Mouse (Mus musculus): Measurements from ENCODE around the gene Cbr2.
"Not testable (repeated sequence)": the region's sequence is repeated elsewhere in the genome, so short reads cannot be mapped to it uniquely, and the experiment has no call there.

The Cbr2 gene

DNA sequence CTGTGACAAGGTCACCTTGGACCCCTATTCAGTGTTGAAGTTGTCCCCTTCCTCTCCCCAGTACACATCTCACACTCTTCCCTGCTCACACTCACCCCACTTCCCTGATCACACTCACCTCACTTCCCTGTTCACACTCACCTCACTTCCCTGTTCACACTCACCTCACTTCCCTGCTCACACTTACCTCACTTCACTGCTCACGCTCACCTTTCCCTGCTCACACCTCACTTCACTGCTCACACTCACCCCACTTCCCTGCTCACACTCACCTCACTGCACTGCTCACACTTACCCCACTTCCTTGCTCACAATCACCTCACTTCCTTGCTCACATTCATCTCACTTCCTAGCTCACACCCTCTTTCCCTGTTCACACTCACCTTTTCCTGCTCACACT, 519 bp downstream of the Cbr2 start:
- in situ Hi-C loops (cut with MboI), result no loop called here

DNA sequence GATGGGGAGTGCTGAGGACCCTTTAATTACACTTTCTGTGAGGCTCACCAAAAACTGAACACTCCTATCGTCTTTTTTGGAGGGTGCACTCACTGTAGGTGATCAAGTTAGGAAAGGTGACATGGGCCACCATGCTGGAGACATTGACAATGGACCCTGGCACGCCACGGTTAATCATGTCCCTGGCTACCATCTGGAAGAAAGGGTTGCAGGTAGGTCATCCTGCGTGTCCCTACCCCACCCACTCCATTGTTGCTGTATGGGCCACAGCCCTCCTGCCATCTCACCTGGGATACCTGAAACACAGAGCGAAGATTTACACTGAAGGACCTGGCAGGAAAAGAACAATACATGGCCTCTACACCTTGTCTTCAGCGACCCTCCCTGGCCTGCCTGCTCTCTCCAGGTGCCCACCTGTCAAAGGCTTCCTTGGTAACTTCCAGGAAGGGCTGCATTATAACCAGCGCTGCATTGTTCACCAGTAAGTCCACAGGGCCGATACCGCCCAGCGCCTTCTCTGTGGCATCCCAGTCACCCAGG, 1.5 kb downstream of the Cbr2 start:
- in situ Hi-C loops (cut with MboI), result no loop called here

DNA sequence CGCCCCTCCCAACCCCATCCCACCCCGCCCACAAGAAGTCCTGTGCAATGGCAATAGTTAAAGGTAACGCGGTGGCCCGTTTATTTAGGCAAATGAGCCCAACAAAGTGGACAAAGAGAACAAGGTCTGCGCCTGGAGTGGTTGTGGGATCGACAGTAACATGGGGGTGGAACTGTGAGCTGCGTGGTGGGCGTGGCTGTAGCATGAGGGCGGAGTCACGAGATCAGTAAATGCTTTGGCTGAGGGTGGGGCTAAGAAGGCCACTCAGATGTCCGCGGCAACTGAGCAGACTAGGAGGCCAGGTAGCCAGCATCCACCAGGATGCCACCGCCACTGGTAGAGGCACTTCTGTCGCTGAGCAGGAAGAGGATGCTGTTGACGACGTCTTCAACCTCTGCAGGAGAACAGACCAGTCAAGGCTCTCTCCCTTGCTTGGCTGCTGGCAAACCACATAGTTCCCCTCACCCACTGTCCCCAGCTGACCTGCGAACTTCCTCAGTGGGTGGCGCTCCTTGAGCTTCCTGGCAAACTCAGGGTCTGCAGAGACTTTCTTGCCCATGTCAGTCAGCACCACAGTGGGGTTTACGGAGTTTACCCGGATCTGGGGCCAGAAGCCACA, 2.4 kb downstream of the Cbr2 start:
- in situ Hi-C loops (cut with MboI), result not testable (repeated sequence)

DNA sequence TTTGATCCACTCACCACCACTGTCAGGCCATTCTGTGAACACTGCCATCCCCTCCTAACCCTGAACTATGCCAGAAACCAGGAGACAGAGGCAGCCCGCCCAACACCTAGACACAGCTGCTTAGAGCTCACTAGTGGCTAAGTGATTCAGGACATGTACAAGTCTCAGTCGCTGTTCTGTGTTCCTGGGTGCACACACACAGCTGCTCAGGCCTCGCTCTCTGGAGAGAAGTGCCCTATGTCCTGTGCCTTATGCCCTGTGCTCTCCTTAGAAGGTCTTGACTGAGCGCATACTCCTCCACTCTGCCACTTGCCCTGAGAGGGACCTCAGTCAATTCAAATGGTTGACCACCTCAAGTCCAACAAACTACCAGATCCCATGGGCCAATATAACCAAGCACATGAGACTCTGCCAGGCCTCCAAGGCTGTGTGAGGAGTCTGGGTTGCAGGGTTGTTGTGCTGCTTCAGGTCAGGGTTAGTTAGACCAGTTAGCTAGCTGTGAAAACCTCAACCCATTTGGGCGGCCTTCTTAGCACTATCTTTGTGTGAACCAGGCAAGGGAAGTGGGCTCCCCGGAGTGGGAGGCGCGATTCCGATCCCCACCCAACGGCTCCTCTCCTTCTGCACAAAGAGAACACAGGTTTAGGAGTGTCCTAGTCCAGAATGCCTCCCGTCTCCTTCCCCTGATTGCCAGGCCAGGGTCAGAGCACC, 3.2 kb downstream of the Cbr2 start:
- in situ Hi-C loops (cut with MboI), result no loop called here

DNA sequence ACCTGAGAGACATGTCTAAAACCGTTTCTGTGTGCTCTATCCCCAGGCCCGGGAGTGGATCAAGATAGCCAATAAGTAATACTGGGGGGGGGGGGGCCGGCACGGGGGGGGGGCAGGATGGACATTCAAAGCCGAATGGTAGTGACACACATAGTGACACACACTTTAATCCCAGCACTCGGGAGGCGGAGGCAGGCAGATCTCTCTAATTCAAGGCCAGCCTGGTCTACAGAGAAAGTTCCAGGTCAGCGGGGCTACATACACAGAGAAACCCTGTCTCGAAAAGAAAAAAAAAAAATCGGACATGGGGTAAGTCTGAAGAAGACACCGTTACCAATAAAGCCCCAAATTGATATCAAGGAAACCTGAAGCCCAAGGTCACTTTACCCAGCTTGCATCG, 4.3 kb downstream of the Cbr2 start:
- in situ Hi-C loops (cut with MboI), result no loop called here

DNA sequence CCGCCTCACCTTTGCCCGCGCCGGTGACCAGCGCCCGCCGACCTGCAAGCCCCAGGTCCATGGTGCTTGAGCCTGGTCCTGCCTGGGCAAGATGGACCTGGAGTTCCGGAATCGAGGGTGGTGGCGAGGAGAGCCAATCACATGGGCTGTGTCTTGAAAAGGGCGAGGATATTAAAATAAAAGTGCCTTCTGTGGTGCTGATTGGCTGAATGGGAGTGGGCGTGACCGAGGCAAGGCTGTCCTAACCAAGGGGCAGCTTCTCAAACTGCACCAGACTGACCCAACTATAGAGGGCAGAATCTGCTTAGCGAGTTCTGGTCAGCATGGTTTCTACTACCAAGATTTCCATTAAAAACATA, 4.8 kb downstream of the Cbr2 start, which contains the start of gene Dcxr:
Gene Dcxr (minus strand): TSS at position 113 of the 359 bp plus-strand sequence.
- in situ Hi-C loops (cut with MboI), result no loop called here

DNA sequence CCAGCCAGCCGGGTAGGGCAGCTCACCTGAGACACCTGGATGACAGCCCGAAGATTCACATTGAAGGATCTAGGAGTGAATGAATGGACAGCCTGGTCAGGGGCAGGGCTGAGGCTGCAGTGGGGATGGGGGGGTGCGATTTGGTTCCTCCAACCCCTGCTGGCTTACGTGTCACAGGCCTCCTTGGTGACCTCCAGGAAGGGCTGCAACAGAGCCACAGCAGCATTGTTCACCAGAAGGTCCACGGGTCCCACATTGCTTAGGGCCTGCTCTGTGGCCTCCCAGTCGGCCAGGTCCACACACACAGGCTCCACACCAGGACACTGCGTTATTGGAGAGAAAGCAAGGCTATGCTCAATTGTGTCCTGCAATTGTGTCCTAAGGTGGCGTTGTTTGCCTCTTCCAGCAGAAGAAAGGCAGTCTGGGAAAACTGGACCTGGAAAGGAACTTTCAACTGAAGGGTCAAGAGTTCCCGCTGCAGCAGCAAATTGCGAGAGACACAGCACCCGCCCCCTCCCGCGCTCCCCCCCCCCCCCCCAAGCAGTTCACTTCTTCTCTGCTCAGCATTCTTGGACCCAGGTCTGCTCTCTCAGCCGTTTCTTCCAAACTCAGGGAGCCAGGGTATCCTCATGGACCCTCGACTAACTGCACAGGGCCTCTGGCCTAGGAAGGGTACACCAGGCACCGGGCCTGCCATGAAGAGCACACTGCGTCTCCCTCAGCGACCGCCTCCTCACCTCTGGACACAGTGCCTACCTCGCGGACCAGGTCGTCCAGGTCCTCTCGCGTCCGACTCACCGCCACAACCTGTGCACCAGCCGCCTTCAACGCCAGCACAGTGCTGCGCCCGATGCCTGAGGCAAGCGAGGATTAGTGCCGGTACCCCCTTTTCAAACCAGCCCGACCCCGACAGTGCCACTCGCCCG, 5.4 kb downstream of the Cbr2 start:
- in situ Hi-C loops (cut with MboI), result no loop called here

DNA sequence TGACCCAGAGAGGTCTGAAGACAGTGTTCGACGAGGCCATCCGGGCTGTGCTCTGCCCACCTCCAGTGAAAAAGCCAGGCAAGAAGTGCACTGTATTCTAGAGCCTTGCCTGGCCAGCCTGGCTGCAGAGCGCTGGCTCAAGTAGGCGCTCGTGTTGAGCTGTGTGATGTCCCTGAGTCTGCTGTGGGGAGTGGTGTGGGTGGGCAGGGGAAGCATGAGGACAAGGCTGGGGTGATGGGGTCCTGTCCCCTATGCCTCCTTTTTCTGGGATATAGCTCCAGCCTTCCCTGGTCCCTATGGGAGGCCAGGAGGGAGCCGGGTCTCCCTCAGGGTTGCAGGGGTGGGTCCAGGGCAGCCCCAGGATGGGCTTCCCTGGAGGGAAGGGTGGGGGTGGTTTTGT, 8.4 kb downstream of the Cbr2 start:
- in situ Hi-C loops (cut with MboI), result no loop called here

DNA sequence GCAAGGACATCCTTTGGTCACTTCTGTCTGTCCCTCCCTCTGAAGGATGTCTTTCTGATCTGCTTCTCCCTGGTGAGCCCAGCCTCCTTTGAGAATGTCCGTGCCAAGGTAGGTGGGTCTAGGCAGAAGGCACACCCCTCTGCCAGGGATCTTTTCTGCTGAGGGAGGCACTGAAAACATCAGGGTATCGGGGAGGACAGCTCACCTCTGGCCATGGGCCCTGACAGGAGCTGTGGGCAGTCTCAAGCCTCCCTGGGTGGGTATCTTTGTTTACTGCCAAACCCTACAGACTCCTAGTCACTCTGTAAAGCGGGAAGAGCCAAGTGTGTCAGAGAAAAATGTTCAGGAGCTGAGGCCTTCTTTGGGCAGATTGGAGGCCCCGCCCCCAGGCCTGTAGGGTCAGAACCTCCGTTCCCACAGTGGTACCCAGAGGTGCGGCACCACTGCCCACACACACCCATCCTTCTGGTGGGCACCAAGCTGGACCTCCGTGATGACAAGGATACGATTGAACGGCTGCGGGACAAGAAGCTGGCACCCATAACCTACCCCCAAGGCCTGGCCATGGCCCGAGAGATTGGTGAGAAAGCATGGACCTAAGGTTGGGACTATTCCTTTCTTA, 9.0 kb downstream of the Cbr2 start:
- in situ Hi-C loops (cut with MboI), result no loop called here

DNA sequence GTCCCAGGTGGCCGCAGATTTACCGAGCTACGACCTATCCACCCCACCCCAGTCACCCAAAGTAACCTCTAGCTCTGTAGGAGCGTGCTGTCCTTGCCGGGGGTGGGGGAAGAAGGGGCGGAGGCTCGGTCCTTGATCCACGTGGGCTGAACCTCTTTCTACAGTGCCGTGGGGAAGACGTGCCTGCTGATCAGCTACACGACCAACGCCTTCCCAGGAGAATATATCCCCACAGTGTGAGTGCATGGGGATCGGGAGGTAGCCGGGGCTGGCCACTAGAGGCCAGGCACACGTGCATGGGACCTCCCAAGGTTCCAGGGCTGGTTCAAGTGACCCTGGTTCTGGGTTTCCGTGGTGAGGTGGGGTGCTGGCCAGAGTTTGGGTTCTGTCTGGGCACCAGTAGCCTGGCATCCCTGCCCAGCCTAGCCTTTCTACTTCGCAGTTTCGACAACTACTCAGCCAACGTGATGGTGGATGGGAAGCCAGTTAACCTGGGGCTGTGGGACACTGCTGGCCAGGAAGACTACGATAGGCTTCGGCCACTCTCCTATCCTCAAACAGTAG, 9.8 kb downstream of the Cbr2 start:
- in situ Hi-C loops (cut with MboI), result no loop called here

DNA sequence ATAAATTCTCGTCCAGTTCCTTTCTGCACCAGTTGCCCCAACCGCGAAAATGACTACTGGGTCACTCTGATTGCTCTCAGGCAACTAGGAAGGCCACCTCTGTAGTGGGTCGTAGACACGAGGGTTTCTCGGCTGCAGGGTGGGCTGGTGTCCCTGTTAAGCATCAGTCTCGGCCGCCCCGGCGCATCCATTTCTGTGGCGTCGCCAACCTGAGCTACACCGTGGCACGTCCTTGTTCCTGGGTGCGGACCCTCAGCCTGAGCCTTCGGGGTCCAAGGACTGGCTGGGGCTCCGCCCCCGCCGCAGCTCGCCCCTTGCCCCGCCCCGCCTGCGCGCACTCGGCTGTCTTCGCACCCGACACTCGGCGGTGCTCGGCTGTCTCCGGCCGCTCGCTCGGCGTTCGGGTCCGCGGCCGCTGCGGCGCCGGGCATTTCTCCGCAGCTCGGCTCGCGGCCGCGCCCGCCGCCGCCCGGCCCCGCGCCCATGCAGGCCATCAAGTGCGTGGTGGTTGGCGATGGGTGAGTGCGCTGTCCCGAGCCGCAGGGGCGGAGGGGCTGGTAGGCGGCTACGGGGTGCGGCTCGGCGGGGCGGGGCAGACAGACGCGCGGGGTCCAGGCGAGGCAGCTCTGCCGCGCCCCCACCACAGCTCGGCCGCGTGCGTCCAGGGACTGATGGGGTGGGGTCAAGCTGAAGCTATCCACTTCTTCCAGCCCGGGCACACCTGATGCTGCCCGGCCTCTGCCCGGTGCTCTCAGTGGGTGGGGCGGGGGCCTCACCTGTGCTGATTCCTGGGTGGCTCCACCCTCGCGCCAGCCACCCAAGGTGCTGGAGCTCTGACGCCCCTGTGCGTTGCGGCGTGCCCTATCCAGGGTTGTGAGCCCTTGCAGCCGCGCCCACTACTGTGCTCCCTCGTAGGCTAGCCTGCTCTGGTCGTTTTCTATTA, 10.5 kb downstream of the Cbr2 start, which contains the start of gene Rac3:
Gene Rac3 (plus strand): TSS at position 347 of the 943 bp plus-strand sequence.
- in situ Hi-C loops (cut with MboI), result no loop called here

DNA sequence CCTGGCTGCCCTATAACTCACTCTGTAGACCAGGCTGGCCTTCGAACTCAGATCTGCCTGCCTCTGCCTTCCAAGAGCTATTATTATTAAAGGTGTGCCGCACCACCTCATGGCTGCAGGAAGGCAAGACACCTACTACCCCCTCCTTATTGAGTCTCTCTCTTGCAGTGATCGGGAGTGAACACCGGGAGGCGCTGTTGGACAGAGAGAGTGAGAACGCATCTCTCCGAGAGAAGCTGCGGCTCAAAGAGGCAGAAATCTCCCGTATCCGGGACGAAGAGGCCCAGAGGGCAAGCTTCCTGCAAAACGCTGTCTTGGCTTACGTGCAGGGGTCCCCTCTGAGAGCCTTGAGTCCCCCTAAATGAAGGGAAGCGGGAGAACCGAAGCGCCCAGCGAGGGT, 11.5 kb downstream of the Cbr2 start:
- in situ Hi-C loops (cut with MboI), result no loop called here

DNA sequence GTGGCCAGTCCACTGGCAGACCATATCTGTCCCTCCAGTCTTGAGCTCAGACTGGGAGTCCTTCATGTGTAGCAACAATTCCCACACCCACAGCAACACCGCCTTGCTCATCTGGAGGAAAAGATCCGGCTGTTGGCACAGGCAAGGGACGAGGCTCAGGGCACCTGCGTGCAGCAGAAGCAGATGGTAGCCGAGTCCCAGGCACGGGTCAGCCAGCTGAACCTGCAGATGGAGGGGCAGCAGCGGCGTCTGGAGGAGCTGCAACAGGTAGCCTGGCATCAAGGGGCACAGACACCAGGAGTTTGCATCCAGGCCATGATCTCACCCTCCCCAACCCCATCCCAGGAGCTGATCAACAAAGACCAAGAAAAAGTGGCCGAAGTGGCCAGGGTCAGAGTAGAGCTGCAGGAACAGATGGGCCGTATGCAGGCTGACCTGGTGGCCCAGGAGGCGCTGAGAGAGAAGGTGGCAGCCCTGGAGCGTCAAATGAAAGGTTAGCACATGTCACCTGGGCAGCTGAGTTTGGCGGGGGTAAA, 12.0 kb downstream of the Cbr2 start:
- in situ Hi-C loops (cut with MboI), result no loop called here

DNA sequence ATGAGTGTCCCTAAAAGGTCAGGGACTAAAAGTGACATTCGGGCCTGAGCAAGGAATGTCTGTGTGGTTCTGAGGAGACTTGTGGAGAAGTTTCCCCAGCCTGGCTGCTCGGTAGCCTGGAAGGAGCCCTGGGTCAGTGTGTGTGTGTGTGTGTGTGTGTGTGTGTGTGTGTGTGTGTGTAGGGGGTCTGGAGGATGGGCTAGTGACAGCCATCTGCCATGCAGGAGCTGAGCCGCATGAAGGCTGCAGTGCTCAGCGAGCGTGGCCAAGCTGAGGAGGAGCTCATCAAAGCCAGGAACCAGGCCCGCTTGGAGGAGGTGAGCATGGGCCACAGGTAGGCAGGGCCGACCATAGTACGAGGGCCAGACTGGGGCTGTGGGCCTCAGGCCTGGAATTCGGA, 12.7 kb downstream of the Cbr2 start:
- in situ Hi-C loops (cut with MboI), result no loop called here

DNA sequence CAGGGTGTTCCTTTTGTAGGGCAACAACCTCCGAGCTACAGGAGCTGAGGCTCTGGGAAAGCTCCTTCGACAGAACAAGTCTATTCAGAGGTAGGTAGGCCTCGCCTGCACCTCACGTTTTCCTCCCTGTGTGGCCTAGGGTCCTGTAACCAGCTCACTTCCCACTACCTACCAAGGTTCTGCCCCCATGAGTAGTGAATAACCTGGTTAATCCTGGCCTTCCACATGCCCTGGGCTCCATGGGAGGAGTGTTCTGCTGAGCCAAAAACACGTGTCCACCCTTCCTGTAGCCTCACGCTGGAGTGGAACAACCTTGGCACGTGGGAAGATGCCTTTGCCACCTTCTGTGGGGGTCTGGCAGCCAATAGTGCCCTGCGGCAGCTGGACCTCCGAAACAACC, 16.8 kb downstream of the Cbr2 start:
- in situ Hi-C loops (cut with MboI), result no loop called here

DNA sequence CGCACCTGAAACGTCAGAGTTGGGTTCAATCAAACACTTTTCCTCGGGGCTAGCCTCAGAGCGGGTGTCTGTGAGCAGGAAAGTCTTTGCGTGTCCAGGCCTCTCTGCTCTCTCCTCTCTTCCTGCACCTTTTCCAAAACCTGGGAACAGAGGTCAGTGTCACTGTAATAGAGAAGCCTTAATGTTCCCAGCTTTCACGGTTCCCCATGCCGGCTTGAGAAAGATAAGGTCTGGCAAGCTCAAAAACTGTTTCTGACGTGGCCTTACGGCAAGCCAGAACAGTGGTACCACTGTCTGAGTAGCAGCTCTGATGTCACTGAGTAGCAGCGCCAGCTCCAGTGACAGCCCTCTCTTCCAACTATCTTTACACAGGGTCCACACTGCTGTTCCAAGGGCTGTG, 17.4 kb downstream of the Cbr2 start:
- in situ Hi-C loops (cut with MboI), result no loop called here

DNA sequence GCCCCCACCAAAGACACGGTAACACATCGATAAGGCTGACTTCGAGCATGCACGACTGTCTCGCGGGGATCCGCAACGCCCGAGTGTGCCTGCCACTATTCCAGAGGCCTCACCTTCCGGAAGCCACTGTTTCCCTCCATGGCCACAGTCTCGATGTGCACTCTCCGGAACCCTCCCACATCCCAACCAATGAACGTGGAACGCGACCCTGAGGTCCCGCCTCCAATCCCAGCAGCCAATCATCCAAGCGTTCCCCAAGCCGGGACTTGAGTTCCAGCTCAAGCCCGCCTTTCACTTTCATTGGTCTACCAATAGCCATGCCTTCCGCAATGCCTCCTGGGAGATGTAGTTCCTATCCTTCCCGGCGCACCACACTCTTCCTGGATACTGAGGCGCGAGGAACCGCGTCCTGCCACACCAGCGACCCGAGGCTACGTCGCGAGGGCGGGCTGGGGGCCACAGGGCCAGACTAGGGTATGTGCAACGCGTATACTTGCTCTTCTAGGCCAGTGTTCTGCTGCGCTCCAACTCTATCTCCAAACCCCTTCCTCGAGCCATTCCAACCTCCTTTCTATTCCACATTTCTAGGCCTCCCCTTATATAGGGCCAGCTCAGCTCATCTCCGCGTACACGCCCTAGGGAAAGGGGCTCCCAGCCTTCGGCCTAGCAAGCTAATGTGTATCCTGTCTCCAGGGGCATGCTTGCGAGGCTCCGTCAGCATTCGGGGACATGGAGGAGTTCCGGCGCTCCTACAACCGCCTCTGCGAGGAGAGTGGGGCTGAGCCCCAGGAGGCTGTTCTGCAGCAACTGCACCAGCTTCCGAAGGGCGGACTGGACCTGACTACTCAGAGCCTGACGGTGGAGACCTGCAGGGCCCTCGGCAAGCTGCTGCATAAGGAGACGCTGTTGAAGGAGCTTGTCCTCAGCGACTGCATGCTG, 18.1 kb downstream of the Cbr2 start, which contains the start of the genes Cenpx and Lrrc45:
Gene Cenpx (minus strand): TSS at position 159 of the 939 bp plus-strand sequence.
Gene Lrrc45 (plus strand): TSS at position 346 of the 939 bp plus-strand sequence.
- in situ Hi-C loops (cut with MboI), result no loop called here

DNA sequence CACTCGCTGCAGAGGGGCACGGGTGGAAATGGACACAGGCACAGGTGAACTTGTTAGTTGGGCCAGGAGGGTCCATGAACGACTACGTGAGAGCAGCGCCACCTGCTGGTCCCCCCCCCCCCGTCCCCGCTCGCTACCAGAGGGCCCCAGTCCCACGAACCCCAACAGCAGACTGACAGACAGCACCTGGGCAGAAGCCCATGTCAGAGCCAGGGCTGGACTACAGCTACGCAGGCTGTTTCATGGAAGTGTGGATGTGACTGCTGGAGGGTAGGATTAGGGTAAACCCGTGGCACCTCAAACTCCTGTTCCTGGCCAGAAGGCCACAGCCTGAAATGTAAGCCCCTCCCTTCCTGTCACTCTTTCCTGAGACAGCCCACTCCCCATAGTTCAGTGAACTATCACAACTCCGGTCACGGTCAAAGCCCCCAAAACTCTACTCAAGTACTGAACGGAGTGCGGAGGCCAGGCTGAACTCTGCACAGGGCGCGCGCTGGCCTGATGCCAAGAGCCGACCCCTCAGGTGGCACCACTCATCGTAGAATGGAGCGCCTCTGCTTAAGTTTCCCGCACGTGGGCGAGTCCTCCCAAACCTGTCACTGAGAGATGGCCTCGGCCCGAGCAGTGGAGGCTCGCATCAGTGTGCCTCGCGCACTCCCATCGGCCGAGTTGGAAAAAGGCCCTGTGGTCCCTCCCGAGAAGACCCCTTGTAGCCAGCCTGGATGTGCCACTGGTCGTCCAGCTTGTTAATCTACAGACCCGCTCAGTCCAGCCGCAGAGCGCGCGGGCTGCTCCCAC, 18.9 kb downstream of the Cbr2 start:
- in situ Hi-C loops (cut with MboI), result no loop called here

Measured in mature B cell (primary cell).